Mouse (Mus musculus) limb, embryonic 10.5 days (tissue): ENCODE measurements around the gene Dnajb12. TPM values are rescaled to one million over a fixed set of nuclear protein-coding genes. Genes with fewer than 3 reads are reported as not detected.

Experiments
- DNase-seq: peaks from one replicate; pipeline ENCODE4 v3.0.0-alpha.2; 2017; ENCODE audit warnings: low spot score
- H3K27ac ChIP-seq: fragments of 300-500 bp; sonication (generic); 2 replicates; pipeline ENCODE4 v1.5.1; 2016; ENCODE audit warnings: mild to moderate bottlenecking
- H3K27me3 ChIP-seq: fragments of 300-500 bp; sonication (generic); 2 replicates; pipeline ENCODE4 v1.6.1; 2016; ENCODE audit warnings: low read depth, mild to moderate bottlenecking; ENCODE audit not compliant: poor library complexity, severe bottlenecking
- H3K36me3 ChIP-seq: fragments of 300-500 bp; sonication (generic); 2 replicates; pipeline ENCODE4 v1.6.1; 2016; ENCODE audit warnings: mild to moderate bottlenecking, moderate library complexity
- H3K4me1 ChIP-seq: fragments of 300-500 bp; sonication (generic); 2 replicates; pipeline ENCODE4 v1.6.1; 2016
- H3K4me3 ChIP-seq: fragments of 300-500 bp; sonication (generic); 2 replicates; pipeline ENCODE4 v1.5.1; 2016; ENCODE audit warnings: mild to moderate bottlenecking, moderate library complexity
- H3K9me3 ChIP-seq: fragments of 300-500 bp; sonication (generic); replicated peaks from 2 replicates; pipeline ENCODE4 v1.6.1; 2016; ENCODE audit warnings: mild to moderate bottlenecking
- WGBS: fragments of 180-500 bp; shearing (Covaris S2); methylation state at CpG from one replicate; pipeline ENCODE4 v1.1.7; 2016; 5-methylcytosine and 5-hydroxymethylcytosine counted together
- polyA plus RNA-seq: library from polyadenylated mRNA; unstranded; fragments of >200 nt; fragmentation: Nextera tagmentation; extraction: Ambion mirVana; gene quantifications from 2 replicates; pipeline ENCODE4 v1.2.1, GENCODE M21; 2016

Gene Dnajb12
- polyA plus RNA-seq, 1 experiment from 2014 or later: 25.8 TPM

DNA sequence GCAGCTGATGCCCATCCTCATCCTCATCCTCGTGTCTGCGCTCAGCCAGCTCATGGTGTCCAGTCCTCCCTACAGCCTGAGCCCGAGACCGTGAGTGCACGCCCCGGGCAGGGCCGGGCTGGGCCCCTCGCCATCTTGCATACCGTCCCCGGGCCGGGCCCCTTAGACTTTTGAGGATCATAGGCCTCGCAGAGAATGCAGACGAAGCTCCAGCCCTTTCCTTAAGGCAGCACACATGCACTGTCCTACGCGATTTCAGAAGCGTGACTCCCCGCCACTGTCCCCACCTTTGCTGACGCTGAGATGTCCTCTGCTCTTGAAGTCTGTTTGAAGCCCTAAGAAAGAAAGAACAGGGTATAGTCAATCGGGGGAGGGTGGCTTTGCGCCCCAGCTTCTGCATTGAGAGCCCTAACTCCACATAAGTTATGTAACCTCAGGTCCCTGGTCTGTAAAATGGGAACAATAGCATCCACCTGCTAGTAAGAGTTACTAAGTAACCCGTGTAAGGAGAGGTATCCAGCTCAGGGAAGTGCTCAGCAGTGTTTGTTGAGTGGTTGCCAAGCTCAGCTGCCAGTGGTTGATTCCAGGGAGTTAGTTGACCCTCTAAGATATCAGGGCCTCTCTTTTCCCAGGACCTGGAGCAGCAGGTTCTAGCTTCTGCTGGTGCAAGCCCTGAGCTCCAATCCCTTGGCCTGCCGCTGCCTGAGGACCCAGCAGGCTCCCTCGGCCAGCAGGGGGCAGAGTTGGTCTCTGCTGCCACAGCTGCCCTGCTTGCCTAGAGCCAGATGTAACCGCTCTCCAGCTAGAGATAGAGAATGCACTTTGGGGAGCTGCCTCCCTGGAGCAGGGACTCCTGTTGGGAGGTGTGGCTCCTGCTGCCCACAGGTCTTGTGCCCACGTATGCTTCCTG, 15.2 kb downstream of the Dnajb12 start:
- H3K4me3 ChIP-seq: no peak overlapping the region
- 83% methylated on average over 25 of the region's 25 CpGs for WGBS
- peaks cover 86% of the 10 kb centered on the region for H3K36me3 ChIP-seq
- H3K9me3 ChIP-seq: no peaks in the 10 kb centered on the region
- peaks cover 38% of the 10 kb centered on the region for H3K4me1 ChIP-seq
- H3K27me3 ChIP-seq: no peaks in the 10 kb centered on the region
- DNase-seq: peak; percentile 93
- H3K27ac ChIP-seq: peak overlapping the region; percentile 28; the same call in 1 of the 2 replicates

DNA sequence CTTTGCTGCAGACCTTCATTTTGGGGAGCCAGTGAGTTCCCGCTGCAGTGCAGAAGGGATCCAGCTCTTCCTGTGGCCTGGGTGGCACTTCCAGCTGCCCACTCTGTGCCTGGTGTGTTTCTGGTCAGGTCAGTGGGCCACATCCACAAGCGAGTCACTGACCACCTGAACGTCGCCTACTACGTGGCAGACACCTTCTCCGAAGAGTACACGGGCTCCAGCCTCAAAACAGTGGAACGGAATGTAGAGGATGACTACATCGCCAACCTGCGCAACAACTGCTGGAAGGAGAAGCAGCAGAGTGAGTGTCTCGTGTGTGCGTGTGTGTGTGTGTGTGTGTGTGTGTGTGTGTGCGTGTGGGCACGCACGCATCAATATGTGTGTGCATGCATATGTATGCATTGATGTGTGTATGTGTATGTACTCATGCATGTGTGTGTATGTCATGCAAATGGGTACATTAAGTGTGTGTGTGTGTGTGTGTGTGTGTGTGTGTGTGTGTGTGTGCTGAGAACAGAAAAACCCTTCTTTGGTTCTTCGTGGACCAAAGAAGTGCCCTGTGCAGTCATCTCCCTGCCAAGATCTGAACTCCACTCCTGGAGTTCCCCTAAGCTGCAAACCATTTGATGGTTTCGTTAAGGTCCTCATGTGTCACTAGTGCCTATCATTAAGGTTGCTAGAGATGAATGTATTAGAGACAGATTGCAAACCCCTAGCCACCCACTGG, 16.3 kb downstream of the Dnajb12 start:
- no peak for DNase-seq
- H3K4me3 ChIP-seq: no peak overlapping the region
- H3K36me3 ChIP-seq: peaks cover 77% of the 10 kb centered on the region
- H3K27ac ChIP-seq: peak overlapping the region; percentile 32; the same call in 1 of the 2 replicates
- H3K9me3 ChIP-seq: no peaks in the 10 kb centered on the region
- 96% methylated on average over 17 of the region's 17 CpGs for WGBS
- H3K27me3 ChIP-seq: no peaks in the 10 kb centered on the region
- peaks cover 46% of the 10 kb centered on the region for H3K4me1 ChIP-seq

DNA sequence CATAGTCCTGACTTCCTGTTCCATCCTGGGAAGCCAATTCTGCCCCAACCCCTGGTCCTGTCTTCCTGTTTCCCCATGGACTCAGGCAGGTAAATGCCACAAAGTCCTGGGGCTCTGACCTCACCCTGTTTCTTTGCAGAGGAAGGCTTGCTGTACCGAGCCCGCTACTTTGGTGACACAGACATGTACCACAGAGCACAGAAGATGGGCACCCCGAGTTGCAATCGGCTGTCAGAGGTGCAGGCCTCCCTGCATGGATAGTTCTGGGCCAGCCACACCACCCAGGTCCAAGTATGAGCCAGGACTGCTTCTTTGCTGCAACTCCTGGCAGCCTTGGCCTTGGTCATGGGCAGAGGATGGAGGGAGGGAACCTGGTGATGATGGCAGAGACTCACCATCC, 16.9 kb downstream of the Dnajb12 start:
- peak overlapping the region; percentile 32; the same call in 1 of the 2 replicates for H3K27ac ChIP-seq
- H3K4me3 ChIP-seq: no peak overlapping the region
- WGBS: 96% methylated on average over 4 of the region's 4 CpGs
- no peaks in the 10 kb centered on the region for H3K27me3 ChIP-seq
- no peak for DNase-seq
- no peaks in the 10 kb centered on the region for H3K9me3 ChIP-seq
- peaks cover 71% of the 10 kb centered on the region for H3K36me3 ChIP-seq
- peaks cover 52% of the 10 kb centered on the region for H3K4me1 ChIP-seq

DNA sequence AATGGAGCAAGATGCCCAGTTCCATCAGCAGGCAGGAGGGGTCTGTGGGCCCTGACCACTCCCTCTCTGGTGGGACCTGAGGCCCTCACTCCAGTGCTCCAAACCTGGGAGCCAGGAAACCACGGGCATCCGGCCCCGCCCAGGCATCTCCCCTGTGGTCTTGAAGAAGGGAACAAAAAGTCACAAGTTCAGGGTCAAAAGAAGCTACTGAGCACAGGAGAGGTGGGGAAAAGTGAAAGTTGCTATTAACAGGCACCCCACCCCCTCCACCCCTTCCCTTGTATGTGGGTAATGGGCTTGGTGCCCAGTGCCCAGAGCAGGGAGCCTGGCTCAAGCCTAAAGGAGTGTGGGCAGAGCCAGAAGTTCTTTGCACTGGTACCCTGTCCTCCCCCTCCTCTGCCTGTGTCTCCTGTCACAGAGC, 17.6 kb downstream of the Dnajb12 start:
- DNase-seq: no peak
- peaks cover 59% of the 10 kb centered on the region for H3K4me1 ChIP-seq
- H3K9me3 ChIP-seq: no peaks in the 10 kb centered on the region
- no peak overlapping the region for H3K4me3 ChIP-seq
- H3K27ac ChIP-seq: peak overlapping the region; percentile 32
- peaks cover 64% of the 10 kb centered on the region for H3K36me3 ChIP-seq
- H3K27me3 ChIP-seq: no peaks in the 10 kb centered on the region
- 83% methylated on average over 3 of the region's 3 CpGs for WGBS

- 60% methylated on average over 5 of the region's 5 CpGs for WGBS
- DNase-seq: no peak
- Histone ChIP-seq H3K4me1 (peaks cover 65% of the 10 kb centered on the region), H3K9me3 (no peaks in the 10 kb centered on the region), H3K36me3 (peaks cover 58% of the 10 kb centered on the region), H3K4me3 (no peak overlapping the region), H3K27ac (peak overlapping the region; percentile 32), H3K27me3 (no peaks in the 10 kb centered on the region)
Observed at GRCm38 (mm10) chr10:59897511-59897910, 18.2 kb downstream of the Dnajb12 start.

- whole genome bisulfite sequencing: 79% methylated on average over 9 of the region's 9 CpGs
- H3K4me1 ChIP-seq: peaks cover 73% of the 10 kb centered on the region
- H3K36me3 ChIP-seq: peaks cover 52% of the 10 kb centered on the region
- no peak overlapping the region for H3K4me3 ChIP-seq
- H3K9me3 ChIP-seq: no peaks in the 10 kb centered on the region
- no peak for DNase-seq
- H3K27me3 ChIP-seq: no peaks in the 10 kb centered on the region
- H3K27ac ChIP-seq: peak overlapping the region; percentile 87
Observed at GRCm38 (mm10) chr10:59898180-59898778, 18.9 kb downstream of the Dnajb12 start.

DNA sequence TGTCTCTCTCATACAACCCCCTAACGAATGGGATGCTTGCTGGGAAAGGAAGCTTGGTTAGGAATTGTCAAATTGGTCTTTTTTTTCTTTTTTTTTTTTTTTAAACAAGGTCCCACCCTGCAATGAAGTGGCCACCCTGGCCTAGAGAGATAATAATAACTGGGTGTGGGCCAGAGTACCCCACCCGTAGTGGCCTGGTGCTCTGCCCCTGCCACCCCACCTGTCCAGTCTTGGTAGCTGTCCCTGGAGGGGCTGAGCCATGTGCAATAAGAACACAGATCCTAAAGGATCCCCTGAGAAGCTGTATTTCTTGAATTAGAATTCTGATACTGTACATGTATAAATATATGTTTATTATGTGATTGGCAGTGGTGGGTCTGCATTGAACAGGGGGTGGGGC, 19.6 kb downstream of the Dnajb12 start:
- DNase-seq: no peak
- H3K9me3 ChIP-seq: no peaks in the 10 kb centered on the region
- H3K27ac ChIP-seq: peak overlapping the region; percentile 87
- H3K4me3 ChIP-seq: peak overlapping the region; percentile 27; the same call in 1 of the 2 replicates
- no peaks in the 10 kb centered on the region for H3K27me3 ChIP-seq
- peaks cover 79% of the 10 kb centered on the region for H3K4me1 ChIP-seq
- H3K36me3 ChIP-seq: peaks cover 46% of the 10 kb centered on the region
- 49% methylated on average over 2 of the region's 2 CpGs for WGBS

- H3K9me3 ChIP-seq: no peaks in the 10 kb centered on the region
- peak overlapping the region; percentile 27 for H3K4me3 ChIP-seq
- H3K27me3 ChIP-seq: no peaks in the 10 kb centered on the region
- peaks cover 80% of the 10 kb centered on the region for H3K4me1 ChIP-seq
- H3K36me3 ChIP-seq: peaks cover 39% of the 10 kb centered on the region
- DNase-seq: peak; percentile 85
- peak overlapping the region; percentile 87 for H3K27ac ChIP-seq
- WGBS: 9% methylated on average over 21 of the region's 21 CpGs
Observed at GRCm38 (mm10) chr10:59899341-59900173, 20.2 kb downstream of the Dnajb12 start.

DNA sequence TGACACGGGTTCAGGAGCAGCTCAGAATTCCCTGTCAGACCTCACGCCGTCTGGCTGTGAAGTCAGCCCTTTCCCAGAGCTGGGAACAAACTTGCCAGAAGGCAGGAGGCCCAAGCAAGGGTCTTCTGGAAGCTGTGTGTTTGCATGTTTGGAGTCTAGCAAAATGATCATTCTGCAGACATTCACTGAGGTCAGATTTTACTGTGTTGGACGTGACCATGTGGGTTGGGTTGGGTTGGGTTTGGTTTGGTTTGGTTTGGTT, 20.7 kb downstream of the Dnajb12 start:
- Histone ChIP-seq H3K4me3 (peak overlapping the region; percentile 27), H3K4me1 (peaks cover 76% of the 10 kb centered on the region), H3K27ac (peak overlapping the region; percentile 87), H3K27me3 (no peaks in the 10 kb centered on the region), H3K9me3 (no peaks in the 10 kb centered on the region), H3K36me3 (peaks cover 34% of the 10 kb centered on the region)
- DNase-seq: no peak
- 52% methylated on average over 4 of the region's 4 CpGs for WGBS

DNA sequence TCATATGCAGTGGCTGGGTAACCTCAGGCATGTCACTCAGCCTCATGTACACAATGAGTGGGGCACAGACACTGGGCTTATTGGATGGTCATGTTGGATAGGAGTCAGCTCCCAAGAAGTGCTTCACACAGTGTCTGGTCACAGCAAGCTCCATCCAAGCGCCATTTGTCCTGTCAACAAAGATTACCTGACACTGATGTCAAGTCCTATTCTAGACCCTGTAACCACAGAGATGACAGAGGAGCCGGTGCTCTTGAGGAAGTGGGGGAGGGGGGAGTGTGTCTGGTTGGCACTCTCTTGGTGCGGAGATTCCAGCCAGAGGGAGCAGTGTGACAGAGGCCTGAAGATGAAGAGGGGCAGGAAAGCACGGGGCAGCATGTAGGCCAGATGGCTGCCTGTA, 21.6 kb downstream of the Dnajb12 start:
- 46% methylated on average over 4 of the region's 4 CpGs for WGBS
- H3K9me3 ChIP-seq: no peaks in the 10 kb centered on the region
- no peak for DNase-seq
- no peaks in the 10 kb centered on the region for H3K27me3 ChIP-seq
- peaks cover 26% of the 10 kb centered on the region for H3K36me3 ChIP-seq
- H3K4me1 ChIP-seq: peaks cover 76% of the 10 kb centered on the region
- no peak overlapping the region for H3K4me3 ChIP-seq
- peak overlapping the region; percentile 87 for H3K27ac ChIP-seq

- Histone ChIP-seq H3K36me3 (peaks cover 20% of the 10 kb centered on the region), H3K4me1 (peaks cover 73% of the 10 kb centered on the region), H3K27me3 (no peaks in the 10 kb centered on the region), H3K4me3 (no peak overlapping the region), H3K27ac (peak overlapping the region; percentile 87), H3K9me3 (no peaks in the 10 kb centered on the region)
- DNase-seq: no peak
- 97% methylated on average over 1 of the region's 1 CpGs for WGBS
Observed at GRCm38 (mm10) chr10:59901463-59901862, 22.1 kb downstream of the Dnajb12 start.

DNA sequence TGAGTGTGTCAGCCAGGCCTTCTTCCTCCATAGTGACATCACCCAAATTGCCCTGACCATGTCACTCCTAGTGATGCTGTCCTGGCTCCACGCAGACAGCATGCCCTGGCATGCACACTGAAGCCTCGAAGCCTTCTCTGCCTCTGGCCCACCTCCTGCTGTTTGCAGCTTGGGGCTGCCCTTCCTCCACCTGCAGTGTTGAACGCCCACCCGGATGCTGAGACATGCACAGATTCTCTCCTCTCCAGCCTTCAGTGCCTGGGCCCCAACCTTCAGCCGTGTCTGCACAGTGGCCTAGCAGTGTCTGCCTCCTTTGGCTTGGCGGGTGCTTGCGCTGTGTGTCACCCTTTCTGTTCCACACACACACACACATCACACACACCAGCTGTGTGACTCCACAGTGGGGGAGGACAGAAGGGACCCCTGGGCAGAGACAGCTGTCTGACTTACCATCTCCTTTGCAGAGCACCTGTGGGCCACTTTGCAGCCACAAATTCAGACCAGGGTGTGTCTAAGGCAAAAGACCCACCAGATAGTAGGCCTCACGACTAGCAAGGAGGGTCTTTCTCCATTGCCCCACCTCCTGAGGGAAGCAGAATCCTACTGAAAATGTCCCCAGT, 22.7 kb downstream of the Dnajb12 start:
- H3K4me1 ChIP-seq: peaks cover 69% of the 10 kb centered on the region
- H3K27ac ChIP-seq: peak overlapping the region; percentile 87
- H3K27me3 ChIP-seq: no peaks in the 10 kb centered on the region
- no peak for DNase-seq
- H3K36me3 ChIP-seq: peaks cover 14% of the 10 kb centered on the region
- H3K9me3 ChIP-seq: no peaks in the 10 kb centered on the region
- no peak overlapping the region for H3K4me3 ChIP-seq
- 84% methylated on average over 8 of the region's 8 CpGs for WGBS
